Mouse (Mus musculus) brain, adult 2 months (tissue): ENCODE data around the gene Pdzd4.

Experiments used
- DNase-seq: peaks from one replicate; pipeline ENCODE4 v3.0.0; 2011; ENCODE audit warnings: low read depth, low spot score

The Pdzd4 gene

DNA sequence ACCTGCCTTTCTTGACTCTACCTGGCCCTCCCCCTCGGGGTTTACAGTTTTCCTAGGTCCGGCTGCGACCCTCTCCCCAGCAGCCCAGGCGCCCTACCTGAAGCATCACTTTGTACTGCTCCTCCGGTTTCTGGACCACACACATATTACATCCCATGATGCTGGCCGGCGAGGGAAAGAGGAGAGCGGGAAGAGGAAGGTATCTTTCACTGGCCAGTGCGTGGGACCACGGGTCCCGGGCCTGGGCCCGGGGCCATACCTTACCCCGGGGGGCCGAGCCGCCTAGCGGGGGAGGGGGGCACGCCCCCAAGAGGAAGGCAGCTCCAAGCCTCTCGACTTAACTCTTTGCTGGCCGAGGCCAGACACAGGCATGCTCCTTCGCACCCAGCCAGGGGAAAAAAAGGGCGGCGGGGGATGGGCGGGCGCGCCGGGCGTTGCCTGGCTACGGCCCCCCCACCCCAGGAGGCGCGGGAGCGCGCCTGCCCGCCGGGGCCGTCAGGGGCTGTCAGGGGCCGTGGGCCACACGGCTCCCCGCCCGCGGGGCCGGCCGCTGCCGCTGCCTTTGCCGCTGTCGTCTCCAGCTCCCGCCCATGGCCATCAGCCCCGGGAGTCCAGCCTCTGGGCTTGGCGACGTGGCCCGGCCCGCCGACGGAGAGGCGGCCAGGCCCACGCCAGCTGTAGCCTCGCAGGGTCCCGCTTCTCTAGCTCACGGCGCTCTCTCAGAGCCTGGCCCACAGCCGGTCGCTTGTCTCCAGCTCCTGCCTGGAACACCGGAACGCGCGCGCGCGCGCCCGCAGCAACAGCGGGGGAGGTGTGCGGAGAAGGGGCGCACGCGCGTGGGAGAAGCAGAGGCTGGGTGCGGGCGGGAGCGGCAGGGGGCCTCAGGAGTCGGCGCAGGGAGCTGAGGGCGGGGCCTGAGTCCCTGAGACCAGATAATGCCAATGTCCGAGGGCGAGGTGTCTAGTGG is at the start of gene Pdzd4:
Pdzd4 (minus strand) TSS at position 785 of the 967 bp plus-strand sequence.
- DNase-seq = peak; percentile 88

GRCm38 (mm10) chrX:73871956-73872355 is 47.2 kb upstream of the Pdzd4 start:
- DNase-seq = peak; percentile 48

GRCm38 (mm10) chrX:73871474-73871873 is 46.7 kb upstream of the Pdzd4 start:
- DNase-seq = no peak

GRCm38 (mm10) chrX:73869334-73869733 is 44.6 kb upstream of the Pdzd4 start:
- DNase-seq = no peak

- no peak for DNase-seq
Observed at GRCm38 (mm10) chrX:73867852-73868251, 43.1 kb upstream of the Pdzd4 start.

DNA sequence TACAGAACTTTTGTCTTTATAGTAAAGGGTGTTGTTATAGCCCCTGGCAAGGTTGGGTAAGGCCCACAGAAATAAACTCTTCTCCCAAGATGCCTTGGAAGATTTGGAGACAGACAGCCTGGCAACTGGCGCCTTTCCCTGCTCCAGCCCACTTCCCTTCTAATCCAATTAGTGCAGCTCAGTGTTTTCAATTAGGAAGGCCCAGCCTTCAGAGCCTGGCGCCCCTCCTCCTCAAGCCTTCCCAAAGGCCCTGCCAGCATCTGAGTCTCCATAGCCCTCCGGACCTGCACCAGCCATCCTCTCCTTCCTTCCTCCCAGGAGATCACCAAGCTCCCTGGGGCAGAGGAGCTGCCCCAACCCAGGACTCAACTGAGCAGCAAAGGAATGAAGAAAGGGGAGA is 42.5 kb upstream of the Pdzd4 start:
- DNase-seq = peak; percentile 51

DNA sequence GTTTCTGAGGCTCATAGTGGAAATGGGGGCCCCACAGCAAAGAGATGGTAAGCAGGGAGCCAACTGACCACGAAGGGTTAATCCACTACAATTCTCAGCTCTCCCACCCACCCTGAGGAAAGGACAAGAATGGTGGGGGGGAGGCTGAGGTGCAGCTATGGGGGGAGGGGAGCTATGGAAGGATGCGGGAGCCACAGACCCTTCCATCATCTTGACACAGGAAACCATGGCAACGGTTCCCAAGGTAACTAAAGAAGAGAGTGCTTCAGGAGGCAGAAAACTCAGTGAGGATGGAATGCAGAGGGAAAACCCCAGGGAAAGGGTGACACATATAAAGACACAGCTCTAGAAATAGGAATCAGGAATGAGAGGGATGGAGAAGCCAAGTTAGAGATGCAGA is 39.9 kb upstream of the Pdzd4 start:
- DNase-seq = peak; percentile 61

- no peak for DNase-seq
Observed at GRCm38 (mm10) chrX:73855087-73855408, 30.3 kb upstream of the Pdzd4 start.

GRCm38 (mm10) chrX:73854326-73855086 is 29.7 kb upstream of the Pdzd4 start:
- DNase-seq = peak; percentile 88

GRCm38 (mm10) chrX:73836691-73837090 is 11.9 kb upstream of the Pdzd4 start:
- DNase-seq = no peak

DNA sequence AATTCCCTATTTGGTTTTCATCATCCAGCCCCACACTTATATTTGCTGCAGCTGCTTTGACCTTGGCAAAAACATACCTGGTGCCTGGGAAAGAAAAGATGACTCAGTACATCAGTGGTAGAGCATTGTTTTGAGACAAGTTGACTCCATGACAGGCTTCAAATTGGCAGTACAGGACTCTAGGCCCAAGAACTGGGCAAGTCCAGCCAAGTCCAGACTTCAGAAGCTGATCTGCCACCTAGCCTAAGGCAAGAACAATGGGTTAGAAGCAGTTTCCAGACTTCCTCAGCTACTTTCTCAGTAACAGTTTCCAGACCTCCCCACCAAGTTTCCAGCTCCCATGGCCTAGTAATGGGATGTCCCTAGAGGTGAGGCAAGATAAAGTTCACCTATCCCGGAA is 11.0 kb upstream of the Pdzd4 start:
- no peak for DNase-seq

GRCm38 (mm10) chrX:73823747-73824146 is 1.0 kb downstream of the Pdzd4 start:
- DNase-seq = peak; percentile 16

DNA sequence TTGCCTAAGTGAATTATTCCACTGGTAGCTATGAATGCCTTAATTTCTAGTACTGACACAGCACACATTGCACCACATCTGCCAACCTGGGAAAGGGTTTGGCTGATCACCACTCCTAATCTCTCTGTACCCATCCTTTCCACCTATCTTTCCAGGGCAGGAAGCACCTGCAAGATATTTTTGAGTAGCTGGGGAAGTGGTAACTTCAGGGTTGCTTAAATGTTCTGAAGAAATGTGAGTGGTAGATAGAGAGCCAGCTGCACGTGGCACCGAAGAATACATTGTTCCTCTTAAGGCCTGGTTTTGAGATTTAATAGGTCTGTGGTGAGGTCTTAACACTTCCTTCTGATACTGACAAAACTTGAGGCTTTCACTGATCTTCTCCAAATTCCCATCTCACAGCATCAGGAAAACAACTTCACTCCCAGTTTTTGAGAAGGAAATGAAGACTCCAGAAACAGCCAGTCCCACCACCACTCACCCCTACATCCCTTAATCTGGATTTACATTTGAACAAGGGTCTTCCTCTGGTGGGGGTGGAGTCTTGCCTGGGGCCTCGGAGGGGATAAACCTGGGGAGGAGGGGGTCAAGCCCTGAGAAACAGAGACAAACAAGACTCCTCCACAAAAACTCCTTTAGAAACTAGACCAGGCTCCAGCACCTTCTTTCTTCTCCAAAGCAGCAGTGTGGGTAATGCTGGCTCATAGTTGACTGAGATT is 8.0 kb downstream of the Pdzd4 start:
- DNase-seq = no peak

DNA sequence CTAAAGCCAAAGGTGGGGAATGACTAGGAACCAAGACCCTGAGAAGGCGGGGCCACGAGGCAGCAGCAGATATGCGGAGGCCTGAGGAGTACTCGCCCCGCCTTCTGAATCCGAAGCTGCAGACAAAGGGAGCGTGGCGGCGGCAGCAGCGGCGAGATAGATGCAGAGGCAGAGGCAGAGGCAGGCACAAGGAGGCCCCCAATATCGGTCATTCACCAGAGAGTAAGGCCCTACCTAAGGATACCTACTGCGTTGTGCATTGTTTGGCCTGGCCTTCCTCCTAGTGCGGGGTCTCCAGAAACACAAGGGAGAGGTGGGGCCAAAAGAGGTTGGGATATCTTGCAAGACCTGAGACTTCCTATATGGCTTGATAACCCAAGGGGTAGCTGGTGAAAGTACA is 9.7 kb downstream of the Pdzd4 start:
- peak; percentile 24 for DNase-seq

GRCm38 (mm10) chrX:73805814-73806213 is 19.0 kb downstream of the Pdzd4 start:
- DNase-seq = peak; percentile 79

DNA sequence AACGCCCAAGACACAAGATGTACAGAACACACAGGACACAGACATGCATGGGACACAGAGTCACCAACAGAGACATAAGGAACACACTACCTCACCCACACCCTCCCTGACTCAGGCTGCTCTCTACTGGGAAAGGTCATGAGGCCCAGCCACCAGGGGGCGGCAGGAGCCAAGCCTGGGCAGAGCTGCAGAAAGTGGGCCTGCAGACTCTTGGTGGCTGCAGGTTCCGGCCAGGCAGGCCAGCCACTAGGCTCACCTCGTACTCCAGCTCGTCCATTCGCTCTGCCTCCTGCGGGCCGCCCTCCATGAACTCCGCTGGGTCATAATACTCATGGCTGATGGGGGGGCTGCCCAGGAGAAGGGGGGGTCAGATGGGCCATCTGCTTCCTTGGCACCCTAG is 26.3 kb downstream of the Pdzd4 start:
- peak; percentile 88 for DNase-seq

DNA sequence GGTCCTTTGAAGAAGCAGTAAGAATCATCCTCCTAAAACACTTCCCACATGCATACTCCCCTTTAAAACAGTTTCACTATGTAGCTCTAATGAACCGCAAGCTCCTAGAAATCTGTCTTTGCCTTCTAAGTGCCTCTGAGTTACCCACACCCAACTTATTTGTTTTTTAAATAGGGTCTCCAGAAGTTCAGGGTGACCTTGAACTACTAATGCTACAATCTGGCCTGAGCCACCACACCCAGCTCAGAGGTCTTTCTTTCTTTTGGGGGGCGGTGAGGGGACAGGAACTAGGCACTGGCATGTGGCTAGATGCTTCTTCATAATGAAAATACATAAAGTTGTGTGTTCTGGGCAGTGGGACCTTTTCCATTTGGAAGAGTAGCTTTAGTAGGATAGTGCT is 27.3 kb downstream of the Pdzd4 start:
- DNase-seq = no peak

- no peak for DNase-seq
Observed at GRCm38 (mm10) chrX:73793505-73793904, 31.3 kb downstream of the Pdzd4 start.

DNA sequence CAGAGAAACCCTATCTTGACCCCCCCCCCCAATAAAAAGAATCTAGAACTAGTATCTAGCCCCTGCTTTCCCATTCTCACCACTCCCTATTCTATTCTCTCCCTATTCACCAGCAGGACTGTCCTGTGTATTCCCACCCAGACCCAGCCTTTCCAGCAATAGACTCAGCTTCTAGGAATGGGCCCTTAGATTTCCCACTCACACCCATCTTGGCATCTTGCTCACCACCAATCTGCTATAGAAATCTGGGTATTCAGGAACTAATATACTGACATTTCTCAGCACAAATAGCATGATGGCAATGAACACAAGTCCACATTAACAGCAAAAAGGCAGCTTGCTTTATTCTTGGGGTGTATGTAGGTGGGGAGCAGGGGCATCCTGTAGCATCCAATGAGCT is 31.7 kb downstream of the Pdzd4 start:
- no peak for DNase-seq

DNA sequence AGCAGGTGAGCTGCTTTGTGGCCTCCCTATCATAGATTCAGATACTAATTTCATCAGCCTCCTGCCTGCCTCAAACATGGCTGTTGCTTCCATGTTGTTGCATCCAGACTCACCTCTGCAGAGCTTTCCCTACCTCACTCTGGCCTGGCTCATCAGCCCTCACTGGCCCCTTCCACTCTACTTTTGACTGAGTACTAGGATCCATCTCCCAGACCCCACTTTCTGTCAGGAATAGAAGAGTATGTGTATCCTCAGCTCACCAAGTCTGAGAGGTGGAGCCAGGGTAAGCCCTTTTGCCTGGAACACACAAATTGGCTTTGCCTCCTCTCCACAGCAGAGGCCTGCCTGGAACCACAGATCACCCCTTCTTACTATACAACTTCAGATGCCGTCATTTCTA is 36.3 kb downstream of the Pdzd4 start:
- DNase-seq = no peak

- no peak for DNase-seq
Observed at GRCm38 (mm10) chrX:73787225-73787558, 37.6 kb downstream of the Pdzd4 start.
